Mouse (Mus musculus): Measurements from ENCODE around the gene Pmf1.
"Not testable (repeated sequence)": the region's sequence is repeated elsewhere in the genome, so short reads cannot be mapped to it uniquely, and the experiment has no call there.

The Pmf1 gene

DNA sequence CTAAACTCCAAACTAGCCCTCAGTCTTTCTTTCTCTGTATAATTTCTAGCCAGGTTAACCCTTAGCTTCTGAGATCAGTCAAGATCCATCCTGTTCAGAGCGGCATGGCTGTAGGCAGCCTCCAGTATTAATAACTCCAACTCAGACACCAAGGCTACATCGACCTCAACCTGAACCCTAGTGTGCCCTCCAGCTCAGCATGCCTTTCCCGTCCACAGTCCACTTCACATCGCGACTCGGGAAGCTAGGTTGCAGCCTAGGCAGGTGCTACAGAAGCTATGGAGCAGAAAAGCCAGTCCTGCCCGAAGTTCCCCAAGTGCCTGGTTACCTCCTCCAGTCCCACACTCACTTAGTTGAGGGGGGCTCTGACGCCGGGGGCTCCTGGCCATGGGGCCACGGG lies 27.3 kb upstream of the Pmf1 start:
- no peak for DNase-seq

DNA sequence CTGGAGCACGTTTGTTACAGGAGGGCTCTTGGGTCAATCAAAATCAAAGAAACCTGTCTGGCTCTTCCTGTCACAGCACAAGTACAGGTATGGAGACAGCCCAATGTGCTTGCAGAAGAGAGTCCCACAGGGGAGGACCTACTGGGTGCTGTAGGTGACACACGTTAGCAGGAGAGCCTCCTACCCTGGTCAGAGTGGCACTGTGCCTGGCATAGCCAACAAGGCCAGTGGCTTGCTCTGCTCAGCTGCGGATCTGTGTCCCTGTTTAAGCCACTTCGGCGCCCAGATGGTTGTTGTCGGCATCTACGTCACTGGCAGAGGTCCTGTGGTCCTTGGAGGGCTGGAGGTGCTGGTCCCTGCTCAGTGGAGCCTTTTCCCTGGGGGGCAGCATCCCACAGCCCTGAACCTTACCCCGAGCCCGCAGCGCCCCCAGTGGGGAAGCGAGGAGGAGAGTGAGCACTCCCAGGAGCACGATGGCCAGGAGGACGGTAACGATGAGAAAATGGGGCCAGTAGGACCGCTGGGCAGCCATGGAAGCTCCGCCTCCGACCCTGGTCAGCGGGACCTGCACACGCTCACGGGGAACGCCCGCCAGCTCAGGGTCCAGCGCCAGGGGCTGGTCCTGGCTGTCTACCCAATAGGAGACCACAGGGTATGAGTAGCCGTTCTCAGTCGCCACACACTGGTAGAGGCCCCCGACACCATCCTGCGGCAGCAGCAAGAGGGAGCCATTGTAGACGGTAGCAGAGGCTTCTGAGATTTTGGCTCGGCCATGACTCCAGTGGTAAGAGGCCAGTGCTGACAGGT lies 26.5 kb upstream of the Pmf1 start:
- DNase-seq: no peak

DNA sequence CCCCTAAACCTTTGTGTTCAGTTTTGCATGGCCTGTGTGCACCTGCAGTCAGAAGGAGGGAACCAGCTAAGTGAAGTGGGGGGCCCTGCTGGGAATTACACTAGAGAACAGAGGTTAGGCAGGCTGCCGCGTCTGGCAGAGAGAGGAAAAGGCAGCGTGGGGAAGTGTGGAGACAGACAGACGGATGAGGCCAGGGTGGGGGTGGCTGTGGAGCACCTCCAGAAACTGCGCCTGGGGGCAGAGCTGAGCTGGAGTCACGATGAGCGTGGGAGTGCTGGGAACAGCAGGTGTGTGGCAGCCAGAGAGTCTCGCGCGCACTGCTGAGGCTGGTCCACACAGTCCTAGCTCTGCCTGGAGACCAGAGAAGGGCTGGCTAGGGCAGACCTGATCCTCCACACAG lies 25.4 kb upstream of the Pmf1 start:
- DNase-seq: no peak

DNA sequence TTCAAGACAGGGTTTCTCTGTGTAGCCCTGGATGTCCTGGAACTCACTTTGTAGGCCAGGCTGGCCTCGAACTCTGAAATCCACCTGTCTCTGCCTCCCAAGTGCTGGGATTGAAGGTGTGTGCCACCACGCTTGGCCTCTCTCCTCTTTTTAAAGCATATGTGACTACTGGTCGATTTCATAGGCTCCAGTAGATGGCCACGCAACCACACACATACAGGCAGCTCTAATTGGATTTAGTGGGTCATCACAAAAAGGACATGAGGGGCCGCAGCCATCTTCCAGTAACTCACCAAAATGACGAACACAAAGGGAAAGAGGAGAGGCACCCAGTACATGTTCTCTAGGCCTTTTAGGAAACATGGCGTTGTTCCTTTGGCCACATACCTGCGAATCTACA lies 18.5 kb upstream of the Pmf1 start:
- not testable (repeated sequence) for DNase-seq

DNA sequence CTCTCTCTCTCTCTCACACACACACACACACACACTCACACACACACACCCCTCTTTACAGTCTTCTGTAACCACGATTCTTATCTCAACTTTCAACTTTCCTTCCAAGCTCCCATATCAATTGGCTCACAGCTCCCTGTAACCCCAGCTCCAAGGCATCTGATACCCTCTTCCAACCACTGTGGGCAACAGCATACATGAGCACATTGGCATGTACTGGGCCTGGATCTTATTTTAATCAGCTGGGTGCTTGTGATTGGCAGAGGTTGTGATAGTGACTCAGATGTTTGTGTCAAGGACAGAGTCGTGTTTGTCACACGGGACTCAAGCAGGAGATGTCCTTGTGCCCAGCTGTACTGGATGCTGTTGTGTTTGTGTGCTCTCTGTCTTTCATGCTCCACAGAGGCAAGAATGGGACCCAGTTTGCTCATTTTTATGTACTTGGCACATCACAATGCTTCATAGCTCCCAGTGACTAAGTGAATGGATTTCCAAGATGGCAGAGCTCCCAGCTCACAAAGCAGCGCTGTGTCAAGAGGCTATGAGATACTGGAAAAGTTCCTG lies 17.3 kb upstream of the Pmf1 start:
- no peak for DNase-seq

DNA sequence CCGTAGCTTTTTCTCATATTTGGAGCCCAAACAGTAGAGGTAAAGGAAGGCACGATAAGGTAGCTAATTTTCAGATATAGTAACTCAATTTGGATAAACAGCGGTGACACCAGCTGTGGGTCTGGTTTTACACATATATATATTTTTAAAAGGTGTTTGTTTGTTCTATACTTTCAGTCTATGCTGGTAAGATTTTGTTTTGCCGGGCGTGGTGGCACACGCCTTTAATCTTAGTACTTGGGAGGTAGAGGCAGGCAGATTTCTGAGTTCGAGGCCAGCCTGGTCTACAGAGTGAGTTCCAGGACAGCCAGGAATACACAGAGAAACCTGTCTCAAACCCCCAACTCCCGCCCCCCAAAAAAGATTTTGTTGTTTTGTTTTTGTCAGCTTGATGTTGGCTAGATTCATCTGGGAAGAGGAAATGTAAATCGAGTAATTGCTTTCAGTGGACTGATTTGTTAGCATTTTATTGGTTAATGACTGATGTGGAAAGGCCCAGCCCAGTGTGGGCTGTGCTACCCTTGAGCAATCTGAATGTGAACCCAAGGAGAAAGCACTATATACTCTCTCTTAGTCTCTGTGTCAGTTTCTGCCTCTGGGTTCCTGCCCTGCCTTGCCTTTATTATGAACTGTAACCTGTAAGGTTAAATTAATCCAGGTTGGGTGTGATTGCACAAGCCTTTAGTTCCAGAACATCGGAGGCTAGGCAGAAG lies 15.7 kb upstream of the Pmf1 start:
- no peak for DNase-seq

DNA sequence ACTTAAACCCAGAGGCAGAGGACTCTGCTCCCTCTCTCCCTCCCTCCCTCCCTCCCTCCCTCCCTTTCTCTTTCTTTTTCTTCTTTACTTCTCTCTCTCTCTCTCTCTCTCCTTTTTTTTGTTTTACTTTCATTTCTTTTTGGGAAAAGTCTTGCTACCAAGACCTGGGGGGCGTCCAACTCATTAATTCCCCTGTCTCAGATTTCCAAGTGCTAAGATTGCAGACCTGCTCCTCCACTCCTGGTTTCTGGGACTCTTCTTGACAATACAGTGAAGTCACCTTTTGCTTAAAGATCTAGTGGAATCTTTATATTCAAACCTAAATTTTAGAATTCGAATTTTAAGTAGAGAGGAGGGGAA lies 15.2 kb upstream of the Pmf1 start:
- DNase-seq: no peak

DNA sequence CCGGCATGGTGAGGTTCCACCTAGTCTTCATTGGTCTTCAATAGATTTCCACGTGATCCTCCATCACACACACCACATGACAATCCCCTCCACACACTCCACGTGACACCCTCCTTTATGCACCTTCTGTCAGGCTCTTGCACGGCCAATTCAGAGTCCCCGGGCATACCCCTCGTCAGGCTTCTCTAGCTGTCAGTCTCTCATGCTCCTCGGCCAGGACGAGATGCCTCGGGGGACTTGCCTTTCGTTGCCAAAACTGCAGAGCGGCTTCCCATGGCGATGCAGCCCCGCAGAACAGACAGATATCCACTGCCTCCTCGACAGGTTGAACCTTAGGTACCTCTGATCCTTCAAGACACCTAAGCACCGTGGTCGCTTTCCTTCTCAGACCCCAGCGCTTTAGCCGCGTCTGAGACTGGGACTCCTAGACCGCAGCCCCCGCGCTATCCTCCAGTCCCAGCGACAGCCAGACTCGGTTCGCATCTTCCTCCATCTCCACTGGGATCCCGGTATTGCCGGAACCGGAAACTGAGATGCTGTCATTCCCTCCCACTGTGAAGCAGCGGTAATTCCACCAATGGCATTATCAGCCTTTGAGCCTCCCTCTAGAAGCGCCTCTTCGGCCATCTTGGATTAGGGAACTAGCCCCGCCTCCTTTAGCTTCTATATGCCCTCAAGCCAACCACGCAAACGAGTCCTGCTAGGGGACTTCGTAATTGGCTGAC lies 14.6 kb upstream of the Pmf1 start, which contains the start of gene Slc25a44:
Gene Slc25a44, minus strand, starts transcription at position 535 of the 725 bp plus-strand sequence.
- DNase-seq: peak; percentile 90 to 92

DNA sequence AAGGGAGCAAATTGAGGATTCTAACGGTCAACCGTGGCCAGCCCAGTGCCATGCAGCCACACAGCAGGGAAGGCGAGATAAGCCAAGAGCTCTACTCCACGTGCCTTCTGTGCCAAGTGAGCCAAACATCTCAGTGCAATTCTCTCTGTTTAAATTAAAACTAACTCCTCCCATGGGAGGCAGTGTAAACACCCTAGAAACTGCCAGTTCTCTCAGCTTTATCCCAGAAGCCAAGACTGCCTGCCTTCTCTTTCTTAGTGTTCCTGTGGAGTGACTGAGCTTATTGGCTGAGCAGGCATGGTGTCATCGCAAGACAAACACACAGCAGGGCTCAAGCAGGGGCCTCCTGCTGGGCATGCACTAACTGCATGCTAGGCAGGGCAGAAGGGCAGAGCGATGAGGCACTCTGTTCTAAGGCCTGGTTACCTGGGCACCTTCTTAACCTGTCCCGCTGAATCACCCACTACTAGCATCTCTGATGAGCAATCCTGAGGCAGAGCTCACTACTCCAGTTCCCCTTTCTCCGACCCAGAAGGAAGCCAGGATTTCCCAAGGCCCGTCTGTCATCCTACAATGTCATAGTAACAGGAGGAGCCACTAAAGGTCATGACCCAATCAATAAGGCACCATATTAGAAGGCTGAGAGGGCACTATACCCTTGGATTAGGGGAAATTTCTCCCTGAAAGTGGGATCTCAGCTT lies 12.0 kb upstream of the Pmf1 start:
- no peak for DNase-seq

DNA sequence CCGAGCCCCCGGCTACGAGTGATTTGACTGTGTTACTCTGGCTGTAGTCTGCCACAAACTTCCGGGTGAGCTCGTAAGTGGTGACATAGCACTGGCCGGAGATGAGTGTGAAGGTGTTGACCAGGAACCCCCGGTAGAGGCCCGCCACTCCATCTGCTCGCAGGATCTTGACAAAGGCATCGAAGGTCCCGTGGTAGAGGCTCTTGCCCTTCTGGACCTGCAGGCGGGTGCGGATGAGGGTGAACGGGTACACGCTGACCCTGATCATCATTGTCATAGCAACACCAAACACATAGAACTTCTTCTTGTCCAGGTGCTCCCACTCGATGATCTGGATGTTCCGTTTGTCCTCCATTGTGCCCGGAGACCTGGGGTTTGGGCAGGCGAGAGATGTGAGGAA lies 10.6 kb upstream of the Pmf1 start:
- no peak for DNase-seq

DNA sequence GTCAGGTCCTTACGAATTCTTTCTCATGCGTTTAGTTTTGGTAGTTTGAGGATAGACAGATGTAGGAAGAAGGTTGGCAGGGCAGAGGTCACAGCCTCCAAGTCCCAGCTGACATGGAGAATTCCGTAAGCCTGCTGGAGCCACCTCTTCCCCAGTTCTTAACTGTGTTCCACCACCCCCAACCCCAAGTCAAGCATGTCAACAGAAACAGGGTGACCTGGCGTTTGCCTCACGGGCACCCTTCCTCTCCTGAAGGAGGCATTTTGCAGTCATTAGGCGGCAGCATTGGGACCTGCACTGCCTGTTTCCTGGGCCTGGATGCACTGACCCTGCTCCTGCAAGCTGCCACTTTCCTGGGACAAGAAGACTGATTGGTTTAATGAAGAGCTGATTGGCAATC lies 7.9 kb upstream of the Pmf1 start:
- no peak for DNase-seq

DNA sequence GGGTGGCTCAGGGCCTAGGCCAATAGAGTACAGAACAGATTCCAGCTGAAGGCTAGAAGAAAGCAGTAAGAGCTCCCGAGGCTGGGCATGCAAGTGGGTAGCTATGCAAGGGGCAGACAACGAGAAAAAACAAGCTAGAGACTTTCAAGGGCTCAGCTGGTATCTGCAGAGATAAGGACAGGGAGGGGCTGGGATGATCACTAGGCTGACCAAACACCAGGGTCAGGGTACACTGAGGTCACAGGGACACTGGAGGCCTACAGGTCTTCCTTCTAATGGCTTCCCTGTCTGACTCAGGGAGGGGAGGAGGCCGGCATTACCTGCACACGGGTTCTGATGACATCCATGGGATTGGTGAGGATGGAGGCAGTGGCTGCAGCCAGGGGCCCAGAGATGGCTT lies 5.5 kb upstream of the Pmf1 start:
- no peak for DNase-seq

DNA sequence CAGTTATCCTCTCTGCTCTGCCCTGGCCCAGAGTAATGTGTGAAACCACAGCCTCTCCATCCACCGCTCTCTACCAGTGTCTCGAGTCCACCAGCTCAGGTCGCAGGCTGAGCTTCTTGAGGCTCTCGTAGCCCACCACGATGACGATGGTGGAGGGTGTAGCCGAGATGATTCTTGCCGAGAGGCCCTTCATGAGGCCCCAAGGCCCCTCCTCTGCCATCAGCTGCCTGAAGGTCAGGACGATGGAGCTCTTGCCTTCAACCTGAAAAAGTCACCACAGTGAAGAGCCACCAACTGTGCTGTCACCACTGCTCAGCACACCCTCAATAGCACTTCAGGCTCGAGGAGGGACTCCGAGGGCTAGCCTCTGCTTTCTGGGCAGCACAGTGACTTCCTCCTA lies 2.5 kb upstream of the Pmf1 start:
- DNase-seq: no peak

DNA sequence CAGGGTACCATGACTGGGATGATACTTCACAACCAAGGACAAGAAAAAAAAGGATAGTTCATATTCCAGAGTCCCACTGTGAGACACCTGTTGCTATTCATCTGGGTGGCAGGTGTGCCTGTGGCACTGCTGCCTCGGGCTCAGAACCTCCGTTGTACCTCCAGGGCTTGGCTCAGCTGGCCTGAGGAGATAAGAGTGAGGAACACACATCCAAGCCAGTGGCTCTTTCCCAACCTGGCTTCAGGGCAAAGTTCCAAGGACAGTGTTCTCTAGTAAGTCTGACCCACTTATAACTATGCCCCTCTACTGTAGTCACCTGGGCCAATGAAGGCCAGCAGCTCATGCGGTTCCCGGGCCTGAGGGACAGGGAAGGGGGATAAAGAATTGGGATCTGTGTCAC lies 1.6 kb upstream of the Pmf1 start:
- DNase-seq: no peak

DNA sequence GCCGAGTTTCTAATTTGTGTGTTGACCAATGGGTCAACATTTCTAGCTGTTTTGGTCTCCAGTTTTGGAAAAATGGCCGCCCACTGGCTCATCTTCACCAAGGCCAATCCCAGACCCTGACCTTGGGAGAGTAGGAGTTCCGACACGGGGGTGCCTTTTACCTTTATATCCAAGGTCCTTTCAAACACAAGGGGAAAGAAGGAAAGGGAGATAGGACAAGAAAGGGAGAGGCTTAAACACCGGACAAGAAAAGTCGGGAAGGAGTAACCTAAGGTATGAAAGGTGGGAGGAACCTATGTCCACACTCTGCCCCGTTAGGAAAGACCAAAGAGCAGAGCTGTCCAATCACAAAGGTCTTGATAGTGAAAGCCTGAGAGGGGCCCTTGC lies 507 bp upstream of the Pmf1 start:
- no peak for DNase-seq

DNA sequence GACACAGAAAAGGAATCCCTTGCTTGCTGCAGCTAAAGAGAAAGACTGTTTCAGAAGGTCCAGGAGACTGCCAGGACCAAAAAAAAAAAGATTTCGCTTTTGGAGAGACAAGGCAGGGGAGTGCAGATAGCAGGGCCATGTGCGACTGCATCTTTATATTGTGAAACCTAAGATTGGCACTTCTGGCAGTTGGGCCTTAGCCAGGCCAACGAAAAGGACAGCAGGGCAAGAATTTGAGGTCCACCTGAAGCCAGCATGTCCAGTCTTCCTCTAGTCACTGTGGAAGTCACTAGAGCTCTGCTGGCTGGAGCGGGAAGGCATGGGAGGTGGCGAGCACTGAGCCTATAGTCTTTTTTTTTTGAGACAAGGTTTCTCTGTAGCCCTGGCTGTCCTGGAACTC lies 1.2 kb downstream of the Pmf1 start:
- no peak for DNase-seq

DNA sequence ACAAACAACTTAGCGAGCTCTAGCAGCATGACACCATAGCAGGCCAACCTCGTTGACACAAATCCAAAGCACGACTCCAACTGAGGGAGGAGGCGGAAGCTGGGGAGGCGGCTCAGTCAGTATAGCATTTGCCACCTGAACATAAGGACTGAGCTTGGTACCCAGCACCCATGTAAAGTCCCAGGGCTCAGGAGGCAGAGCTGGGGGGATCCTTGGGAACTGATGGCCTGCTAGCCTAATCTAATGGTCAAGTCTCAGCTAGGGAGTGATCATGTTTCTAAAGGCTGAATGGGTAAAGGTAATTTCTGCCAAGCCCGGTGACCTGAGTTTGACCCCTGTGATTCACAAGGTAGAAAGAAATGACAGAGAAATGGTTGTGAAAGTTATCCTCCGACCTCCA lies 2.6 kb downstream of the Pmf1 start:
- no peak for DNase-seq

DNA sequence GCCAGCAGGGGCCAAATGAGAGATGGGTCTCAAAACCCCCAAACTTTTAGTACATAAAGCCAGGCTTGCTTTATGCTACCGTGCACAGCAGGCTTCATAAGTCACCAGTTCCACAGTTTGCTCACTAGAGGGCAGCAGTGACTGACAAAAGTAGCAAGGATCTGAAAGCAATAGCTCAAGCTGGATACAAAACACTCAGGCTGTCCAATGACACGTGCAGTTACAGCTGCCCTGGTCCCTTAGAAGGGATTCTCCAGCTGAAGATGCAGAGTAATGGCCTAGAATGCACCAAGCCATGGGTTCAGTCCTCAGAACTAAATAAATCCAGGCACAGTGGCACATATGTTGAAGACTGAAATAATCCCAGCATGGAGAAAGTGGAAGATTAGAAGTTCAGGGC lies 3.0 kb downstream of the Pmf1 start:
- peak; percentile 50 to 59 for DNase-seq

DNA sequence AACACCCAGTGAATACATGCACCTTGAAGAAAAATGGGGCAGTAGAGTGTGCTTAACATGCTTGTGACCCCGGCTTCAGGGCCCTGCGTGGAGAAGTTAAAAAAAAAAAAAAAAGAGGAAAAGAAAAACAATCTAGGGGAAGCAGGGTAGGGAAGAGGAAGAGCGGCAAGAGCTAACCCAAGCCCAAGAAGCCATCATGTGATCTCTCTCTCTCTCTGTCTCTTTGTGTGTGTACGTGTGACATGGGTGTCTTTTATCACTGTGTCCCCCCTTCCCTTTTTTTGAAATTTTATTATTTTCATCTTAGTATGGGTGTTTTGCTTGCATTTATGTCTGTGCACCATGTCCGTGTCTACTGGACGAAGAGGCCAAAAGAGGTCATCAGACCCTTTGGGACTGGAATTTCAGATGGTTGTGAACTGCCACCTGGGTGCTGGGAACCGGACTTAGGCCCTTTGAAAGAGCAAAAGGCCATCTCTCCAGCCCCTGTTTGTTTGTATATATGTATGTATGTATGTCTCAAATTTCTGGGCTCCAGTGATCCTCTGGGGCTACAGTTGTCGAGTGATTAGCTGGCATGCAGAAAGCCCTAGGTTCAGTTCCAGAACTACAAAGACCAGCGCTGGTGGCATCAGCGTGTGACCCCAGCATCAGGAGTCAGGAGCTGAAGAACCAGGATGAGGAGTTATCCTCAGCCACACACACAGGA lies 6.5 kb downstream of the Pmf1 start:
- no peak for DNase-seq

DNA sequence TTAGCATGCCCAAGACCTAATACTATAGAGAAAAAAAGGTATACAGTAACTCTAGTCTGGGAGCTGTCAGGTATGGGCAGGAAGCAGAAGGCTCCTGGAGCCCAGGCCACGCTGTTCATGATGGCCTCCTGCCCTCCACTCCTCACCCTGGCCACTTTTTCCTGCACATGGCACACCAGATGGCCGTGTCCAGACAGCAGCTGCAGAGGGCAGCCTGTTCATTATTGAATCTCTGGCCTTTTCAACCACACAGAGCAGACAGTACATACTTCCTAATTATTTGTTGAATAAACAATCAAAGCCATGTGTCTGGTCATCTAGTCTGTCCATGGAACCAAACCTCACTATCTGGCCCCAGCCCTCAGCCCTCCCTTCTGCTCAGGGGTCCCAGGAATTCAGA lies 11.5 kb downstream of the Pmf1 start:
- DNase-seq: no peak

DNA sequence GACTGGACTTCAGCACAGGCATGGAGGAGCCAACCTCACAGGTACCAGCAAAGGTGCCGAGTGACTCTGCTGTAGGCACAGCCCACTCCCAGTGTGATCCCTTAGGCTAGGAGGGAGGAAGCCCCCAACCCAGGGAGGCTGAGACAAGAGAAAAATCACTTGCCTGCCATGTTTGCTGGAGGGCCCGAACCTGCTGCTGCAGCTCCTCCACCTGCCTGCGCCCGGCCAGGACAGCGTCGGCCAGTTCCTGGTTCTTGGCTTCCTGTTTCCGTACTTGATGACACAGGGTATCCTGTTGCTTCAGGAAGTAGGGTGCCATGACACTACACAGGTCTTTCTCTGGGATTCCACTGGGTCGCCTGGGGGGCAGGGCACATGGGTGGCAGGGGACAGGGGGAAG lies 14.4 kb downstream of the Pmf1 start:
- DNase-seq: no peak

DNA sequence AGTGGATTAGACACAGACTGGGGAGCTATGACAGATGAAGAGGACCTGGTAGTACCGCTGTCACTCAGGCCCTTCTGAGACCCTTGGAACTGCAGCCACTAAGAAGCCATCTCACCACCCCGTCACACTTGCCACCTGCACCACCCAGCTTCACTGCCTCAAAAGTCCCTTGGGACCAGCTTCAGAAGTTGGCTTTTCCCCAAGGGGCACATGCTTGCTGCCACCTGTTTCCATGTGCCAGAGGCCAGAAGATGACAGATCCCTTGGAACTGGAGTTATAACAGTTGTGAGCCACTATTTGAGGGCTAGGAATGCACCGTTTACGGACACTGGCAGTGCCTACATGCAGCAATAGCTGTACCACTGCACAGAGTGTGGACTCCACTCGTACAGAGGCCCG lies 14.8 kb downstream of the Pmf1 start:
- DNase-seq: no peak

Measured in thymus, postnatal 36 days (tissue).